Mouse (Mus musculus) embryonic fibroblast, embryonic 13.5 days (primary cell): ENCODE results near the gene Cyp2b10. TPM values are rescaled to one million over a fixed set of nuclear protein-coding genes. Genes with fewer than 3 reads are reported as not detected.
"Not testable (repeated sequence)": the region's sequence is repeated elsewhere in the genome, so short reads cannot be mapped to it uniquely, and the experiment has no call there.

Experiments used
- H3K27ac ChIP-seq: 2 replicates; pipeline ENCODE4 v1.5.1; 2012; ENCODE audit warnings: low read length, control low read depth, inconsistent platforms; ENCODE audit not compliant: insufficient read depth
- H3K4me1 ChIP-seq: 2 replicates; pipeline ENCODE4 v1.6.1; 2011; ENCODE audit warnings: low read length; ENCODE audit not compliant: control insufficient read depth, insufficient read depth
- H3K4me3 ChIP-seq: 2 replicates; pipeline ENCODE4 v1.5.1; 2011; ENCODE audit warnings: mild to moderate bottlenecking, control low read depth, low read length; ENCODE audit not compliant: insufficient read depth
- CTCF ChIP-seq: IDR thresholded peaks from 2 replicates; pipeline ENCODE4 v1.5.1; 2011; ENCODE audit warnings: mild to moderate bottlenecking, control low read depth, low read length, moderate library complexity, borderline replicate concordance; ENCODE audit not compliant: insufficient read depth
- POLR2A ChIP-seq: IDR thresholded peaks from 2 replicates; pipeline ENCODE4 v1.6.1; 2011; ENCODE audit warnings: low read depth, mild to moderate bottlenecking, control low read depth, low read length, moderate library complexity
- polyA plus RNA-seq: library from polyadenylated mRNA; stranded (reverse); fragments of >200 nt; gene quantifications from 2 replicates; pipeline ENCODE4 v1.2.4, GENCODE M21; 2011; ENCODE audit warnings: low read depth; ENCODE audit not compliant: missing spikeins, insufficient read length

Gene Cyp2b10
- polyA plus RNA-seq, 1 experiment = not detected

- Histone ChIP-seq H3K4me3 (no peak overlapping the region), H3K27ac (no peak overlapping the region), H3K4me1 (no peaks in the 10 kb centered on the region)
- TF ChIP-seq POLR2A (no peak), CTCF (no peak)
Observed at GRCm38 (mm10) chr7:25904489-25904888, 7.1 kb downstream of the Cyp2b10 start.

- Histone ChIP-seq H3K4me3 (no peak overlapping the region), H3K27ac (no peak overlapping the region), H3K4me1 (no peaks in the 10 kb centered on the region)
- TF ChIP-seq CTCF (no peak), POLR2A (no peak)
Observed at GRCm38 (mm10) chr7:25907380-25907779, 10.0 kb downstream of the Cyp2b10 start.

GRCm38 (mm10) chr7:25910046-25910445, 12.6 kb downstream of the Cyp2b10 start:
- TF ChIP-seq CTCF (no peak), POLR2A (no peak)
- H3K27ac ChIP-seq = no peak overlapping the region
- no peaks in the 10 kb centered on the region for H3K4me1 ChIP-seq
- H3K4me3 ChIP-seq = no peak overlapping the region

GRCm38 (mm10) chr7:25916116-25916515, 18.7 kb downstream of the Cyp2b10 start:
- TF ChIP-seq CTCF (no peak), POLR2A (no peak)
- H3K4me3 ChIP-seq = no peak overlapping the region
- H3K4me1 ChIP-seq = no peaks in the 10 kb centered on the region
- no peak overlapping the region for H3K27ac ChIP-seq

GRCm38 (mm10) chr7:25917271-25917670, 19.9 kb downstream of the Cyp2b10 start:
- not testable (repeated sequence) for H3K4me1 ChIP-seq, H3K27ac ChIP-seq, H3K4me3 ChIP-seq

- TF ChIP-seq CTCF (no peak), POLR2A (no peak)
- no peak overlapping the region for H3K27ac ChIP-seq
- H3K4me1 ChIP-seq = no peaks in the 10 kb centered on the region
- no peak overlapping the region for H3K4me3 ChIP-seq
Observed at GRCm38 (mm10) chr7:25919467-25919866, 22.0 kb downstream of the Cyp2b10 start.

GRCm38 (mm10) chr7:25945274-25945673, 47.9 kb downstream of the Cyp2b10 start:
- TF ChIP-seq CTCF (no peak), POLR2A (no peak)
- H3K4me1 ChIP-seq = no peaks in the 10 kb centered on the region
- H3K4me3 ChIP-seq = no peak overlapping the region
- no peak overlapping the region for H3K27ac ChIP-seq

Other genes starting within 250 kb of the Cyp2b10 start
- gene Bckdha, start 238.6 kb upstream of the Cyp2b10 start, polyA plus RNA-seq = 15.5 and 16.4 TPM in 2 replicates
- gene Exosc5, start 238.5 kb upstream of the Cyp2b10 start, polyA plus RNA-seq = 21.6 and 25.3 TPM in 2 replicates
- gene Tmem91, start 222.5 kb upstream of the Cyp2b10 start, polyA plus RNA-seq = 0.73 TPM in 1 of 2 replicates, not detected in the other
- 7.8 and 13.1 TPM in 2 replicates for gene B9d2, start 216.8 kb upstream of the Cyp2b10 start, polyA plus RNA-seq
- gene Tgfb1, start 210.6 kb upstream of the Cyp2b10 start, polyA plus RNA-seq = 48.0 and 60.5 TPM in 2 replicates
- 31.5 and 32.0 TPM in 2 replicates for gene Ccdc97, start 178.5 kb upstream of the Cyp2b10 start, polyA plus RNA-seq
- gene Hnrnpul1, start 142.9 kb upstream of the Cyp2b10 start, polyA plus RNA-seq = 125 and 155 TPM in 2 replicates
- 232 and 364 TPM in 2 replicates for gene Axl, start 108.9 kb upstream of the Cyp2b10 start, polyA plus RNA-seq
- 0.23 TPM in 1 of 2 replicates, not detected in the other for gene Cyp2s1, start 80.7 kb upstream of the Cyp2b10 start, polyA plus RNA-seq
- not detected in 2 replicates for gene Cyp2b13, start 163.9 kb downstream of the Cyp2b10 start, polyA plus RNA-seq